Mouse (Mus musculus) adrenal gland, postnatal 14 days (tissue): ENCODE results near the gene Plk4. TPM values are rescaled to one million over a fixed set of nuclear protein-coding genes. Genes with fewer than 3 reads are reported as not detected.
"Not testable (repeated sequence)": the region's sequence is repeated elsewhere in the genome, so short reads cannot be mapped to it uniquely, and the experiment has no call there.

Experiments
- DNase-seq: peaks from one replicate; pipeline ENCODE4 v3.0.0; 2021; ENCODE audit warnings: mixed read lengths
- long read RNA-seq, 2 experiments: library from polyadenylated mRNA; stranded (forward); transcript quantifications; one replicate each; pipeline ENCODE4 v2.0.0; 2021
- total RNA-seq: library from RNA; stranded (reverse); gene quantifications from 2 replicates; pipeline ENCODE4 v1.2.3, GENCODE M21; 2021

Gene Plk4
- total RNA-seq, result 11.0 and 12.2 TPM in 2 replicates
- long read RNA-seq, experiment 1, transcript Plk4-201 (16 exons, 3,479 nt), result major isoform, 8 of 11 reads
- long read RNA-seq, experiment 1, partial matches to known transcripts, result 0 of 11 reads
- long read RNA-seq, experiment 1, other reads (novel, unspliced or antisense), result 2 of 11 reads
- long read RNA-seq, experiment 2, transcript Plk4-201 (16 exons, 3,479 nt), result major isoform, 8 of 8 reads
- long read RNA-seq, experiment 2, partial matches to known transcripts, result 0 of 8 reads
- long read RNA-seq, experiment 2, other reads (novel, unspliced or antisense), result 0 of 8 reads

- DNase-seq, result peak; percentile 98
Observed at GRCm38 (mm10) chr3:40799530-40800372, at the start of gene Plk4. Gene Plk4 (plus strand): TSS chr3:40800019.

GRCm38 (mm10) chr3:40760746-40761145, 39.1 kb upstream of the Plk4 start:
- DNase-seq, result no peak

- DNase-seq, result no peak
Observed at GRCm38 (mm10) chr3:40761312-40761711, 38.5 kb upstream of the Plk4 start.

DNA sequence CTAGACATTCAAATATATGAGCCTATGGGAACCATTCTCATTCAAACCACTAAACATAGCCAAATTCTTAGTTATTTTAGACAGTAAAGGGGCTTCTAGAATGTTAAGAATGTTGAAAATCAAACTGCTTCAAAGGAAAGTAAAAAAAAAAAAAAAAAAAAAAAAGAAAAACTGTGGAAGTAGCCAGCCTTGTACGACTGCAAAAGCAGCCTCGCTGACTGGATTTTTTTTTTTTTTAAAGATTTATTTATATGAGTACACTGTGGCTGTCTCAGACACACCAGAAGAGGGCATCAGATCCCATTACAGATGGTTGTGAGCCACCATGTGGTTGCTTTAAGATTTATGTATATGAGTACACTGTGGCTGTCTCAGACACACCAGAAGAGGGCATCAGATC, 6.0 kb upstream of the Plk4 start:
- DNase-seq, result no peak

- no peak for DNase-seq
Observed at GRCm38 (mm10) chr3:40798054-40798453, 1.8 kb upstream of the Plk4 start.

DNA sequence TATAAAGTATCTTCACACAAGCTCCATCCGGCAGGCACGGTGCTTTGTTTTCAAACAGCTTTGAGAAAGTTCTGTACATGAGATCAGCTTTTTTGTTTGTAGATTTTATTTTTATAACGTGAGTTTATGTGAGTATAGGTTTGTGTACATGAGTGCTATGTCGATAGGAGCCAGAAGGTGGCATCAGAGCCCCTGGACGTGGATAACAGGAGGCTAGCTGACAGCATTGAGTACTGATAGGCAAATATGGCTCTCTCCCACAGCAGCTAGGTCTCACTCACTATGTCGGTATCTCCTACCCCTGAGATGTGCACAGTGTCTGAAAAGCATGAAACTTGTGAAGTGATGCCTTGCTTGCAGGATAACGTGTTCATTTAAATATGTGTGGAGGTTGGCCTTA, 1.3 kb upstream of the Plk4 start:
- peak; percentile 69 for DNase-seq

- DNase-seq, result peak; percentile 65
Observed at GRCm38 (mm10) chr3:40800373-40800823, 579 bp downstream of the Plk4 start.

- no peak for DNase-seq
Observed at GRCm38 (mm10) chr3:40806871-40807270, 7.1 kb downstream of the Plk4 start.

- no peak for DNase-seq
Observed at GRCm38 (mm10) chr3:40808686-40809085, 8.9 kb downstream of the Plk4 start.

DNA sequence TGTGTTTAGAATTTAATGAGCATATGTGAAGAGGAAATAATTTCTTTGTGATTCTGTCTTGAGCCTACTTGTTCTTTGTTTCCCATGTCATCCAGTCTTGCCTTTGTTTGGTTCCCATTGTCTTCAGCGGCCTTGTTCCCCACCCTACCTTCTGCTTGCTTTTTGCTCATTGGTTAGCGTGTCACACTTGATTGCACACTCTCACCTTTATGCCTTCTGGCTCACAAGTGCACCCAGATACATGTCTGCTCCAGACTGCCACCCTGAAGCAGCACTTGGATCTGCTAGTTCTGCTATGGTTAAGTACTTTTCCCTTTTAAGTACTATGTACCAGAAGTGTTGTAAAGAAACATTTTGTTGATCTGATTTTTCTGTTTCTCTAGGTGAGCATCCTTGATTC, 10.1 kb downstream of the Plk4 start:
- no peak for DNase-seq

GRCm38 (mm10) chr3:40813275-40813674, 13.5 kb downstream of the Plk4 start:
- no peak for DNase-seq

GRCm38 (mm10) chr3:40845521-40845920, 45.7 kb downstream of the Plk4 start:
- DNase-seq, result peak; percentile 24

GRCm38 (mm10) chr3:40846473-40846956, 46.7 kb downstream of the Plk4 start, which contains the start of gene Mfsd8:
Gene Mfsd8 (minus strand): TSS chr3:40846886.
- DNase-seq, result peak; percentile 97

- not testable (repeated sequence) for DNase-seq
Observed at GRCm38 (mm10) chr3:40846957-40847017, 47.0 kb downstream of the Plk4 start, which contains the start of gene Abhd18. Gene Abhd18 (plus strand): TSS chr3:40846970.

DNA sequence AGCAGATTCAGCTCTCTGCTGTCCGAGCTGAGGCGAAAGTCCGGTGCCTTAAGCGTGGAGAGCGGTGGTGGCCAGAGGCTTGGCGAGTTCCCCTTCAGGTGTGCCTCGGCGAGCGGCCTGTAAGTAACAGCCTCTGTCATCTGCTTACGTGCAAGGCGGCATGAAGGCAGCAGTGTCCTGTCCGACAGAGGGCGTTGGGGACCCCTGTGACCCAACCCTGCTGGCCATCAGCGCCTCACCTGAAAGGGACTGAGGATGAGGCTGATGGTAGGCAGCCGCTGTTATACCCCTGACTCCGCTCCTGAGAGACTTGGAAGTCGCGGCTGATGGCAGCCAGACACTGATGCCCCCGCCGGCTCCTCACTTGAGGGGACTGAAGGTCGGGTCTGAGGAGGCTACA, 47.2 kb downstream of the Plk4 start:
- DNase-seq, result peak; percentile 36

- DNase-seq, result not testable (repeated sequence)
Observed at GRCm38 (mm10) chr3:40847936-40848335, 48.1 kb downstream of the Plk4 start.

DNA sequence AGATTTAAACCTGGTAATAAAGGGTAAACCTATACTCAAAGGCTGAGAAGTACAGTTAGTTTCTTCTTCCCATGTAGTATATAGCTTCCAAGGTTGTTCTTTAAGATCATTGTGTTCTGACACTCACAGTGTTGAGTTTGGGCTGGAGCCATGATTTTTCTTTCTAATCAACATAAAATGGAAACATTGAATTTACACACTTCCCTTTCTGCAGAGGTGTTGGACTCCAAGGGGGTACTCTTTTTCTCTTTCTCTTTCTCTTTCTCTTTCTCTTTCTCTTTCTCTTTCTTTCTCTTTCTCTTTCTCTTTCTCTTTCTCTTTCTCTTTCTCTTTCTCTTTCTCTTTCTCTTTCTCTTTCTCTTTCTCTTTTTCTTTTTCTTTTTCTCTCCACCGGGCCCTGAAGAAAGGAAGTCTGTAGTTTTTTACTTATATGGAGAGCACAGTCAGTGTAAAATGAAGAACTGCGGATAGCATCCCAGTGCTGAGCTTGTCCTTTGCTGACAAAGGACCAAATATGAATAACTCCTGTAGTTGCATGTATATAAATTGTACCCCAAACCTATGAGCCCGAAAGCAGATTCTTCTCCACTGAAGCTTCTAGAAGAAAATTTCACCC, 53.4 kb downstream of the Plk4 start:
- DNase-seq, result not testable (repeated sequence)

Other genes with a start within 250 kb of the Plk4 start
- not detected in 2 replicates for gene Slc25a31, start 91.2 kb upstream of the Plk4 start, total RNA-seq
- 30.4 and 36.2 TPM in 2 replicates for gene Hspa4l, start 55.5 kb upstream of the Plk4 start, total RNA-seq
- 18.7 and 20.8 TPM in 2 replicates for gene Mfsd8, start 46.9 kb downstream of the Plk4 start, total RNA-seq
- gene Abhd18, start 47.0 kb downstream of the Plk4 start, total RNA-seq, result 6.8 and 7.7 TPM in 2 replicates
- 0.15 TPM in 2 replicates for gene 1700034I23Rik, start 102.5 kb downstream of the Plk4 start, total RNA-seq
- 43.5 and 49.1 TPM in 2 replicates for gene Larp1b, start 149.8 kb downstream of the Plk4 start, total RNA-seq